Mouse (Mus musculus) adrenal gland, postnatal 25 days (tissue): Measurements from ENCODE around the gene Ell. TPM values are rescaled to one million over a fixed set of nuclear protein-coding genes. Genes with fewer than 3 reads are reported as not detected.

Source experiments
- total RNA-seq: library from RNA; stranded (reverse); gene quantifications from 2 replicates; pipeline ENCODE4 v1.2.3, GENCODE M21; 2021

Ell gene
- total RNA-seq, 1 experiment from 2014 or later: 29.8 TPM

Other genes starting within 250 kb of the Ell start
- gene Ddx49, start 237.0 kb upstream of the Ell start, total RNA-seq: 50.1 and 64.7 TPM in 2 replicates
- gene Cope, start 236.9 kb upstream of the Ell start, total RNA-seq: 184 and 238 TPM in 2 replicates
- gene Cers1, start 223.7 kb upstream of the Ell start, total RNA-seq: 2.9 and 3.4 TPM in 2 replicates
- 2.0 TPM in 1 of 2 replicates, not detected in the other for gene Gdf1, start 209.6 kb upstream of the Ell start, total RNA-seq
- gene Upf1, start 186.2 kb upstream of the Ell start, total RNA-seq: 71.3 and 76.9 TPM in 2 replicates
- 0.27 TPM in 1 of 2 replicates, not detected in the other for gene Comp, start 165.9 kb upstream of the Ell start, total RNA-seq
- 23.9 and 28.8 TPM in 2 replicates for gene Crtc1, start 99.9 kb upstream of the Ell start, total RNA-seq
- gene Klhl26, start 62.5 kb upstream of the Ell start, total RNA-seq: 22.3 and 24.9 TPM in 2 replicates
- gene Tmem59l, start 52.1 kb upstream of the Ell start, total RNA-seq: 10.1 and 10.2 TPM in 2 replicates
- 0.18 TPM in 1 of 2 replicates, not detected in the other for gene Crlf1, start 46.3 kb upstream of the Ell start, total RNA-seq
- 141 and 158 TPM in 2 replicates for gene Rex1bd, start 32.7 kb upstream of the Ell start, total RNA-seq
- gene Uba52, start 28.7 kb upstream of the Ell start, total RNA-seq: 1,380 and 1,587 TPM in 2 replicates
- 361 and 404 TPM in 2 replicates for gene Fkbp8, start 11.7 kb upstream of the Ell start, total RNA-seq
- 68.9 and 85.4 TPM in 2 replicates for gene Kxd1, start 11.5 kb upstream of the Ell start, total RNA-seq
- 89.7 and 101 TPM in 2 replicates for gene Isyna1, start 54.9 kb downstream of the Ell start, total RNA-seq
- 82.0 and 88.2 TPM in 2 replicates for gene Ssbp4, start 69.4 kb downstream of the Ell start, total RNA-seq
- 1.0 and 2.2 TPM in 2 replicates for gene Lrrc25, start 76.7 kb downstream of the Ell start, total RNA-seq
- 2.2 and 5.7 TPM in 2 replicates for gene Gdf15, start 93.0 kb downstream of the Ell start, total RNA-seq
- 98.1 and 129 TPM in 2 replicates for gene Pgpep1, start 120.9 kb downstream of the Ell start, total RNA-seq
- gene Lsm4, start 133.8 kb downstream of the Ell start, total RNA-seq: 66.1 and 86.8 TPM in 2 replicates
- 191 and 217 TPM in 2 replicates for gene Jund, start 159.5 kb downstream of the Ell start, total RNA-seq
- 0.15 and 0.19 TPM in 2 replicates for gene Iqcn, start 164.0 kb downstream of the Ell start, total RNA-seq
- not detected in 2 replicates for gene Gm3336, start 179.1 kb downstream of the Ell start, total RNA-seq
- gene Pde4c, start 184.3 kb downstream of the Ell start, total RNA-seq: 0.55 and 1.3 TPM in 2 replicates
- 65.2 and 89.6 TPM in 2 replicates for gene Rab3a, start 215.2 kb downstream of the Ell start, total RNA-seq
- 127 and 143 TPM in 2 replicates for gene Mpv17l2, start 221.5 kb downstream of the Ell start, total RNA-seq
- 50.2 and 62.1 TPM in 2 replicates for gene Pik3r2, start 237.3 kb downstream of the Ell start, total RNA-seq